Mouse (Mus musculus) spleen, adult 2 months (tissue): ENCODE data around the gene Celsr2.

Experiments
- CTCF ChIP-seq: fragments of 200-500 bp; IDR thresholded peaks from 2 replicates; pipeline ENCODE4 v1.5.1; 2011; ENCODE audit warnings: mild to moderate bottlenecking, inconsistent platforms; ENCODE audit not compliant: insufficient read depth, insufficient read length, insufficient replicate concordance; ENCODE audit errors: extremely low read depth
- POLR2A ChIP-seq: fragments of 200-500 bp; IDR thresholded peaks from 2 replicates; pipeline ENCODE4 v1.6.1; 2011; ENCODE audit warnings: low read depth, low read length, inconsistent platforms

- no peak for TF ChIP-seq CTCF
- no peak for TF ChIP-seq POLR2A
Observed at GRCm38 (mm10) chr3:108433881-108434495, 18.6 kb upstream of the Celsr2 start.
